Mouse (Mus musculus) MEL (cell line): ENCODE data around the gene Trir. TPM values are rescaled to one million over a fixed set of nuclear protein-coding genes. Genes with fewer than 3 reads are reported as not detected.

ENCODE experiments used
- DNase-seq: peaks from one replicate; pipeline ENCODE4 v3.0.0; 2011; ENCODE audit warnings: low read depth, low spot score
- H3K27ac ChIP-seq: 2 replicates; pipeline ENCODE4 v1.5.1; 2012; ENCODE audit warnings: low read depth, mild to moderate bottlenecking, control low read depth, low read length, moderate library complexity; ENCODE audit not compliant: control insufficient read depth
- H3K27me3 ChIP-seq, 2 experiments: fragments of 150-350 bp in 1 of 2; sonication (generic) in 1 of 2; 2 replicates each; pipeline ENCODE4 v1.6.1; 2012; ENCODE audit warnings: low read length in 2 of 2, mild to moderate bottlenecking in 2 of 2, improper control_type of control experiment in 1 of 2, moderate library complexity in 1 of 2; ENCODE audit not compliant: insufficient read depth in 2 of 2, control insufficient read depth in 1 of 2
- H3K36me3 ChIP-seq, 2 experiments: 2 replicates each; pipeline ENCODE4 v1.6.1; 2012 to 2014; ENCODE audit warnings: low read length in 2 of 2, improper control_type of control experiment in 1 of 2, inconsistent platforms in 1 of 2, mild to moderate bottlenecking in 1 of 2; ENCODE audit not compliant: insufficient read depth in 2 of 2, control insufficient read depth in 1 of 2
- H3K4me1 ChIP-seq, 2 experiments: fragments of 150-350 bp in 1 of 2; sonication (generic) in 1 of 2; 2 replicates each; pipeline ENCODE4 v1.6.1; 2012; ENCODE audit warnings: low read length in 2 of 2, improper control_type of control experiment in 1 of 2, mild to moderate bottlenecking in 1 of 2; ENCODE audit not compliant: insufficient read depth in 2 of 2, control insufficient read depth in 1 of 2
- H3K4me3 ChIP-seq, 2 experiments: fragments of 150-350 bp in 1 of 2; sonication (generic) in 1 of 2; 2 replicates each; pipeline ENCODE4 v1.5.1; 2012; ENCODE audit warnings: low read depth in 2 of 2, low read length in 2 of 2, mild to moderate bottlenecking in 2 of 2, moderate library complexity in 2 of 2, control low read depth in 1 of 2, improper control_type of control experiment in 1 of 2; ENCODE audit not compliant: control insufficient read depth in 1 of 2, insufficient read depth in 1 of 2
- H3K79me2 ChIP-seq: 2 replicates; pipeline ENCODE4 v1.6.1; 2012; ENCODE audit warnings: mild to moderate bottlenecking, low read length, moderate library complexity; ENCODE audit not compliant: control insufficient read depth, poor library complexity, insufficient read depth
- H3K9ac ChIP-seq: 2 replicates; pipeline ENCODE4 v1.6.1; 2012; ENCODE audit warnings: low read depth, mild to moderate bottlenecking, control low read depth, low read length, moderate library complexity; ENCODE audit not compliant: control insufficient read depth, poor library complexity, severe bottlenecking
- H3K9me3 ChIP-seq: fragments of 150-350 bp; sonication (generic); replicated peaks from 2 replicates; pipeline ENCODE4 v1.6.1; 2012; ENCODE audit warnings: mild to moderate bottlenecking, low read length, improper control_type of control experiment, moderate library complexity; ENCODE audit not compliant: insufficient read depth
- CHD1 ChIP-seq: IDR thresholded peaks from 2 replicates; pipeline ENCODE4 v1.6.1; 2012; ENCODE audit warnings: low read depth, mild to moderate bottlenecking, inconsistent platforms, low read length, improper control_type of control experiment
- CTCF ChIP-seq, 3 experiments: IDR thresholded peaks in 2 of 3; conservative IDR thresholded peaks in 1 of 3; 2 replicates each; pipeline ENCODE4 v1.5.1; 2011 to 2012; ENCODE audit warnings: low read length in 3 of 3, low read depth in 2 of 3, mild to moderate bottlenecking in 2 of 3, improper control_type of control experiment in 1 of 3, inconsistent platforms in 1 of 3, mixed read lengths in 1 of 3, moderate library complexity in 1 of 3; ENCODE audit not compliant: control insufficient read depth in 1 of 3, insufficient read depth in 1 of 3, poor library complexity in 1 of 3, severe bottlenecking in 1 of 3
- E2F4 ChIP-seq: IDR thresholded peaks from 2 replicates; pipeline ENCODE4 v1.6.1; 2011; ENCODE audit warnings: low read depth, low read length, improper control_type of control experiment, borderline replicate concordance
- ETS1 ChIP-seq: IDR thresholded peaks from 2 replicates; pipeline ENCODE4 v1.6.1; 2012; ENCODE audit warnings: low read depth, mild to moderate bottlenecking, inconsistent platforms, low read length, improper control_type of control experiment, moderate library complexity
- KAT2A ChIP-seq: conservative IDR thresholded peaks from 2 replicates; pipeline ENCODE4 v1.6.1; 2012; ENCODE audit warnings: low read depth, low read length, improper control_type of control experiment, inconsistent platforms
- MAFK ChIP-seq: IDR thresholded peaks from 2 replicates; pipeline ENCODE4 v1.6.1; 2011; ENCODE audit warnings: low read depth, mild to moderate bottlenecking, low read length, improper control_type of control experiment, borderline replicate concordance
- MAZ ChIP-seq: IDR thresholded peaks from 2 replicates; pipeline ENCODE4 v1.6.1; 2012; ENCODE audit warnings: low read depth, mild to moderate bottlenecking, inconsistent platforms, low read length, improper control_type of control experiment
- MEF2A ChIP-seq: IDR thresholded peaks from 2 replicates; pipeline ENCODE4 v1.6.1; 2014; ENCODE audit warnings: low read depth, mild to moderate bottlenecking, inconsistent platforms, low read length, improper control_type of control experiment; ENCODE audit not compliant: poor library complexity, insufficient replicate concordance, severe bottlenecking; ENCODE audit errors: extremely low read depth
- MXI1 ChIP-seq: IDR thresholded peaks from 2 replicates; pipeline ENCODE4 v1.6.1; 2011; ENCODE audit warnings: mild to moderate bottlenecking, low read depth, low read length, improper control_type of control experiment
- MYB ChIP-seq: IDR thresholded peaks from 2 replicates; pipeline ENCODE4 v1.6.1; 2011; ENCODE audit warnings: mild to moderate bottlenecking, low read depth, low read length, improper control_type of control experiment
- MYC ChIP-seq: IDR thresholded peaks from 2 replicates; pipeline ENCODE4 v1.6.1; 2011; ENCODE audit warnings: low read depth, mild to moderate bottlenecking, low read length, improper control_type of control experiment, moderate library complexity
- NRF1 ChIP-seq: IDR thresholded peaks from 2 replicates; pipeline ENCODE4 v1.6.1; 2014; ENCODE audit warnings: low read depth, mild to moderate bottlenecking, inconsistent platforms, low read length, improper control_type of control experiment, moderate library complexity; ENCODE audit not compliant: poor library complexity, insufficient read depth, severe bottlenecking
- POLR2AphosphoS2 ChIP-seq: IDR thresholded peaks from 2 replicates; pipeline ENCODE4 v1.6.1; 2011; ENCODE audit warnings: low read length, improper control_type of control experiment
- POLR2AphosphoS5 ChIP-seq: IDR thresholded peaks from 2 replicates; pipeline ENCODE4 v1.6.1; 2012; ENCODE audit warnings: low read depth, borderline replicate concordance, mild to moderate bottlenecking, inconsistent platforms, low read length, moderate library complexity, mixed read lengths
- RAD21 ChIP-seq: IDR thresholded peaks from 2 replicates; pipeline ENCODE4 v1.6.1; 2011; ENCODE audit warnings: mild to moderate bottlenecking, low read depth, low read length, improper control_type of control experiment
- RCOR1 ChIP-seq: IDR thresholded peaks from 2 replicates; pipeline ENCODE4 v1.6.1; 2012; ENCODE audit warnings: low read depth, mild to moderate bottlenecking, inconsistent platforms, low read length, improper control_type of control experiment
- SMC3 ChIP-seq: IDR thresholded peaks from 2 replicates; pipeline ENCODE4 v1.6.1; 2011; ENCODE audit warnings: low read depth, low read length, improper control_type of control experiment
- TAL1 ChIP-seq: IDR thresholded peaks from 2 replicates; pipeline ENCODE4 v1.6.1; 2012; ENCODE audit warnings: mild to moderate bottlenecking, inconsistent platforms, low read length, moderate library complexity, mixed read lengths
- TBP ChIP-seq: IDR thresholded peaks from 2 replicates; pipeline ENCODE4 v1.8.0; 2011; ENCODE audit warnings: low read depth, low read length, improper control_type of control experiment
- UBTF ChIP-seq: IDR thresholded peaks from 2 replicates; pipeline ENCODE4 v1.6.1; 2012; ENCODE audit warnings: low read depth, mild to moderate bottlenecking, inconsistent platforms, low read length, improper control_type of control experiment, moderate library complexity, borderline replicate concordance; ENCODE audit not compliant: insufficient read depth
- USF2 ChIP-seq, 2 experiments: IDR thresholded peaks; 2 replicates each; pipeline ENCODE4 v1.6.1; 2011 to 2012; ENCODE audit warnings: improper control_type of control experiment in 2 of 2, low read length in 2 of 2, borderline replicate concordance in 1 of 2, inconsistent platforms in 1 of 2, low read depth in 1 of 2, mild to moderate bottlenecking in 1 of 2; ENCODE audit not compliant: insufficient read depth in 1 of 2
- ZMIZ1 ChIP-seq: IDR thresholded peaks from 2 replicates; pipeline ENCODE4 v1.6.1; 2012; ENCODE audit warnings: low read depth, mild to moderate bottlenecking, inconsistent platforms, low read length, improper control_type of control experiment, moderate library complexity
- polyA plus RNA-seq, 2 experiments: library from polyadenylated mRNA; stranded (reverse) in 1 of 2; unstranded in 1 of 2; fragments of >175 nt in 1 of 2; fragments of >200 nt in 1 of 2; gene quantifications; 2 replicates each; pipeline versions ENCODE4 v1.2.1 to v1.2.4; 2012; ENCODE audit warnings: low replicate concordance in 2 of 2, low read depth in 1 of 2; ENCODE audit not compliant: insufficient read length in 2 of 2, insufficient read depth in 1 of 2, missing spikeins in 1 of 2
- total RNA-seq: library from RNA; depleted of rRNA; stranded (reverse); fragments of 300-350 nt; gene quantifications from 2 replicates; pipeline ENCODE4 v1.2.3, GENCODE M21; 2012

Trir gene
- total and polyA plus RNA-seq, 3 experiments, result 264 to 442 (median 283) TPM

GRCm38 (mm10) chr8:85074167-85074566 lies 47.5 kb downstream of the Trir start:
- peaks cover 2 to 12% of the 10 kb centered on the region in 2 experiments; a peak in 3 of 4 replicates for H3K4me1 ChIP-seq
- no peak for DNase-seq
- no peaks in the 10 kb centered on the region for H3K27me3 ChIP-seq
- no peak for TF ChIP-seq NRF1
- no peak; the same call in 1 of the 2 replicates for TF ChIP-seq POLR2AphosphoS2
- TF ChIP-seq E2F4, result no peak
- no peak for TF ChIP-seq MYB
- no peak for TF ChIP-seq RCOR1
- no peak for TF ChIP-seq TBP
- no peak for TF ChIP-seq RAD21
- TF ChIP-seq ETS1, result no peak
- TF ChIP-seq KAT2A, result no peak
- no peak for TF ChIP-seq MEF2A
- no peak for TF ChIP-seq SMC3
- no peak for TF ChIP-seq MAZ
- TF ChIP-seq MXI1, result no peak
- peaks cover 15% of the 10 kb centered on the region for H3K79me2 ChIP-seq
- H3K9me3 ChIP-seq, result no peaks in the 10 kb centered on the region
- H3K36me3 ChIP-seq, result peaks cover 2 to 8% of the 10 kb centered on the region in 2 experiments
- H3K4me3 ChIP-seq, result no peak overlapping the region
- H3K9ac ChIP-seq, result no peak overlapping the region
- H3K27ac ChIP-seq, result no peak overlapping the region

- no peak for TF ChIP-seq MAZ
- no peak for TF ChIP-seq MAFK
- TF ChIP-seq TAL1, result no peak
- no peak for TF ChIP-seq MXI1
- TF ChIP-seq CTCF (IDR thresholded peaks at IDR 0.05 in 2 of 3, conservative IDR thresholded peaks at IDR 0.05 in 1 of 3; ENCODE audit: control insufficient read depth in 1 of 3, insufficient read depth in 1 of 3, low read depth in 2 of 3, low read length in 3 of 3, poor library complexity in 1 of 3, severe bottlenecking in 1 of 3), result no peak
- TF ChIP-seq KAT2A, result no peak
- TF ChIP-seq ZMIZ1, result no peak
- TF ChIP-seq SMC3, result no peak
- TF ChIP-seq POLR2AphosphoS2, result no peak
- no peak for TF ChIP-seq POLR2AphosphoS5
- TF ChIP-seq MYC, result no peak
- TF ChIP-seq MEF2A, result no peak
- TF ChIP-seq UBTF, result no peak
- TF ChIP-seq USF2 (IDR thresholded peaks at IDR 0.05; ENCODE audit: borderline replicate concordance in 1 of 2, insufficient read depth in 1 of 2, low read depth in 1 of 2, low read length in 2 of 2), result no peak
- TF ChIP-seq CHD1, result no peak
- no peak overlapping the region for H3K9ac ChIP-seq
- H3K27me3 ChIP-seq, result no peaks in the 10 kb centered on the region
- H3K27ac ChIP-seq, result no peak overlapping the region
- H3K4me3 ChIP-seq, result no peak overlapping the region
- no peaks in the 10 kb centered on the region for H3K9me3 ChIP-seq
- peaks cover 16% of the 10 kb centered on the region for H3K79me2 ChIP-seq
- peaks cover 2 to 8% of the 10 kb centered on the region in 2 experiments for H3K36me3 ChIP-seq
- DNase-seq, result no peak
- H3K4me1 ChIP-seq, result peaks cover 2 to 14% of the 10 kb centered on the region in 2 experiments; a peak in 3 of 4 replicates
Measured at GRCm38 (mm10) chr8:85074617-85075016, 48.0 kb downstream of the Trir start.
